Mouse (Mus musculus) cerebellum, adult 2 months (tissue): ENCODE measurements around the gene Smarca4. TPM values are rescaled to one million over a fixed set of nuclear protein-coding genes. Genes with fewer than 3 reads are reported as not detected.
A peak's percentile ranks its signal among the peaks of the same experiment; 100 is the strongest.

Experiments
- DNase-seq, 2 experiments: peaks; one replicate each; pipeline ENCODE4 v3.0.0; 2021
- H3K27ac ChIP-seq: fragments of 200-500 bp; 2 replicates; pipeline ENCODE4 v1.5.1; 2012; ENCODE audit warnings: low read length, control low read depth, inconsistent platforms; ENCODE audit not compliant: insufficient read depth
- H3K27me3 ChIP-seq: fragments of 200-500 bp; 2 replicates; pipeline ENCODE4 v1.6.1; 2012; ENCODE audit warnings: inconsistent platforms, mild to moderate bottlenecking, low read length, moderate library complexity; ENCODE audit not compliant: control insufficient read depth, insufficient read depth
- H3K4me1 ChIP-seq: fragments of 200-500 bp; 2 replicates; pipeline ENCODE4 v1.6.1; 2011; ENCODE audit warnings: low read length; ENCODE audit not compliant: control insufficient read depth, insufficient read depth
- H3K4me3 ChIP-seq: fragments of 200-500 bp; replicated peaks from 2 replicates; pipeline ENCODE3; 2011; ENCODE audit warnings: mild to moderate bottlenecking, low read depth, low read length, control low read depth; ENCODE audit not compliant: insufficient read depth
- CTCF ChIP-seq: fragments of 200-500 bp; IDR thresholded peaks from 2 replicates; pipeline ENCODE4 v1.5.1; 2011; ENCODE audit warnings: low read depth, mild to moderate bottlenecking, control low read depth, low read length, moderate library complexity, borderline replicate concordance; ENCODE audit not compliant: insufficient read depth
- POLR2A ChIP-seq: fragments of 200-500 bp; IDR thresholded peaks from 2 replicates; pipeline ENCODE4 v1.6.1; 2011; ENCODE audit warnings: low read length, control low read depth, borderline replicate concordance; ENCODE audit not compliant: insufficient read depth
- WGBS: fragments of 180-500 bp; shearing (Covaris S2); methylation state at CpG from one replicate; pipeline ENCODE4 v1.1.7; 2018; 5-methylcytosine and 5-hydroxymethylcytosine counted together
- polyA plus RNA-seq: library from polyadenylated mRNA; depleted of rRNA; stranded (reverse); fragments of >200 nt; gene quantifications from 2 replicates; pipeline ENCODE4 v1.2.3, GENCODE M21; 2012

Gene Smarca4
- polyA plus RNA-seq, 1 experiment = 88.8 TPM

- H3K4me1 ChIP-seq = peaks cover 27% of the 10 kb centered on the region
- DNase-seq = no peak
- no peak overlapping the region for H3K27ac ChIP-seq
- no peaks in the 10 kb centered on the region for H3K27me3 ChIP-seq
- TF ChIP-seq POLR2A = no peak
- no peak for TF ChIP-seq CTCF
- WGBS = 94% methylated on average over 1 of the region's 1 CpGs
- H3K4me3 ChIP-seq = no peak overlapping the region
Observed at GRCm38 (mm10) chr9:21622676-21623075, 6.7 kb downstream of the Smarca4 start.

- no peak for DNase-seq
- Histone ChIP-seq H3K27me3 (no peaks in the 10 kb centered on the region), H3K4me3 (no peak overlapping the region), H3K27ac (no peak overlapping the region), H3K4me1 (peaks cover 18% of the 10 kb centered on the region)
- TF ChIP-seq CTCF (no peak), POLR2A (no peak)
- 65% methylated on average over 10 of the region's 10 CpGs for WGBS
Observed at GRCm38 (mm10) chr9:21625342-21626339, 9.7 kb downstream of the Smarca4 start.

GRCm38 (mm10) chr9:21626571-21626970 is 10.6 kb downstream of the Smarca4 start:
- Histone ChIP-seq H3K4me3 (no peak overlapping the region), H3K4me1 (peaks cover 18% of the 10 kb centered on the region), H3K27ac (no peak overlapping the region), H3K27me3 (no peaks in the 10 kb centered on the region)
- no peak for DNase-seq
- TF ChIP-seq CTCF (peak; percentile 10; the same call in 1 of the 2 replicates), POLR2A (no peak)

- Histone ChIP-seq H3K4me3 (no peak overlapping the region), H3K27ac (0 out of 2 replicates have a peak overlapping the region, but pooled peaks have one; percentile 59), H3K27me3 (no peaks in the 10 kb centered on the region), H3K4me1 (peaks cover 18% of the 10 kb centered on the region)
- no peak for TF ChIP-seq CTCF
- TF ChIP-seq POLR2A = no peak
- 36% methylated on average over 5 of the region's 5 CpGs for WGBS
- DNase-seq = no peak
Observed at GRCm38 (mm10) chr9:21627145-21627795, 11.3 kb downstream of the Smarca4 start.

GRCm38 (mm10) chr9:21630673-21631072 is 14.7 kb downstream of the Smarca4 start:
- H3K27ac ChIP-seq = no peak overlapping the region
- peaks cover 38% of the 10 kb centered on the region for H3K4me1 ChIP-seq
- H3K4me3 ChIP-seq = no peak overlapping the region
- WGBS = 55% methylated on average over 3 of the region's 3 CpGs
- TF ChIP-seq POLR2A (no peak), CTCF (peak; percentile 56; the same call in 1 of the 2 replicates)
- DNase-seq = peak; percentile 66 to 67
- H3K27me3 ChIP-seq = no peaks in the 10 kb centered on the region

GRCm38 (mm10) chr9:21633106-21633505 is 17.1 kb downstream of the Smarca4 start:
- H3K27ac ChIP-seq = no peak overlapping the region
- 41% methylated on average over 3 of the region's 3 CpGs for WGBS
- peaks cover 48% of the 10 kb centered on the region for H3K4me1 ChIP-seq
- no peaks in the 10 kb centered on the region for H3K27me3 ChIP-seq
- H3K4me3 ChIP-seq = no peak overlapping the region
- no peak for TF ChIP-seq POLR2A
- no peak for TF ChIP-seq CTCF
- no peak for DNase-seq

GRCm38 (mm10) chr9:21635639-21636038 is 19.7 kb downstream of the Smarca4 start:
- Histone ChIP-seq H3K4me1 (peaks cover 61% of the 10 kb centered on the region), H3K27me3 (no peaks in the 10 kb centered on the region), H3K4me3 (no peak overlapping the region), H3K27ac (peak overlapping the region; percentile 49)
- DNase-seq = peak; percentile 51 to 61
- TF ChIP-seq CTCF (no peak), POLR2A (no peak)
- WGBS = 5% methylated on average over 7 of the region's 7 CpGs

- TF ChIP-seq POLR2A (no peak), CTCF (no peak)
- Histone ChIP-seq H3K4me3 (no peak overlapping the region), H3K27ac (peak overlapping the region; percentile 56), H3K27me3 (no peaks in the 10 kb centered on the region), H3K4me1 (peaks cover 46% of the 10 kb centered on the region)
- 12% methylated on average over 11 of the region's 11 CpGs for WGBS
- DNase-seq = peak; percentile 68 to 72
Observed at GRCm38 (mm10) chr9:21639031-21639430, 23.1 kb downstream of the Smarca4 start.
